Mouse (Mus musculus): Measurements from ENCODE around the gene Msx2. TPM values are rescaled to one million over a fixed set of nuclear protein-coding genes. Genes with fewer than 3 reads are reported as not detected.

Msx2 gene
- polyA plus RNA-seq, 1 experiment, result 3.1 TPM

- H3K9ac ChIP-seq (ENCODE audit: low read depth, poor library complexity, severe bottlenecking), result no peak overlapping the region
- H3K27me3 ChIP-seq (ENCODE audit: control insufficient read depth, insufficient read depth, low read length, poor library complexity, severe bottlenecking), result peaks cover 37% of the 10 kb centered on the region
- H3K4me1 ChIP-seq (ENCODE audit: control insufficient read depth, insufficient read depth, low read length), result no peaks in the 10 kb centered on the region
- H3K4me3 ChIP-seq (ENCODE audit: low read depth, low read length), result no peak overlapping the region
- no peaks in the 10 kb centered on the region for H3K9me3 ChIP-seq (replicated peaks; ENCODE audit: control insufficient read depth, insufficient read depth, low read length, poor library complexity, severe bottlenecking)
- no peaks in the 10 kb centered on the region for H3K36me3 ChIP-seq (ENCODE audit: control insufficient read depth, insufficient read depth, low read length, poor library complexity, severe bottlenecking)
- TF ChIP-seq POLR2A (IDR thresholded peaks at IDR 0.05; ENCODE audit: insufficient read depth, low read length), result no peak
- no peak overlapping the region for H3K27ac ChIP-seq (ENCODE audit: insufficient read depth, low read length)
These were observed 3.1 kb downstream of the Msx2 start for GRCm38 (mm10) chr13:53469756-53470155.

GRCm38 (mm10) chr13:53468171-53468570 is 4.7 kb downstream of the Msx2 start:
- Histone ChIP-seq H3K36me3 (ENCODE audit: control insufficient read depth, insufficient read depth, low read length, poor library complexity, severe bottlenecking) (no peaks in the 10 kb centered on the region), H3K9me3 (replicated peaks; ENCODE audit: control insufficient read depth, insufficient read depth, low read length, poor library complexity, severe bottlenecking) (no peaks in the 10 kb centered on the region), H3K4me1 (ENCODE audit: control insufficient read depth, insufficient read depth, low read length) (no peaks in the 10 kb centered on the region), H3K27ac (ENCODE audit: insufficient read depth, low read length) (no peak overlapping the region), H3K9ac (ENCODE audit: low read depth, poor library complexity, severe bottlenecking) (no peak overlapping the region), H3K4me3 (ENCODE audit: low read depth, low read length) (no peak overlapping the region), H3K27me3 (ENCODE audit: control insufficient read depth, insufficient read depth, low read length, poor library complexity, severe bottlenecking) (peaks cover 42% of the 10 kb centered on the region)
- TF ChIP-seq POLR2A (IDR thresholded peaks at IDR 0.05; ENCODE audit: insufficient read depth, low read length) (no peak), CTCF (IDR thresholded peaks at IDR 0.05; ENCODE audit: low read depth, low read length) (no peak), EP300 (IDR thresholded peaks at IDR 0.05; ENCODE audit: insufficient read depth, low read depth, low read length) (no peak)

GRCm38 (mm10) chr13:53466189-53466866 is 6.5 kb downstream of the Msx2 start:
- Histone ChIP-seq H3K4me3 (ENCODE audit: low read depth, low read length) (no peak overlapping the region), H3K36me3 (ENCODE audit: control insufficient read depth, insufficient read depth, low read length, poor library complexity, severe bottlenecking) (no peaks in the 10 kb centered on the region), H3K27me3 (ENCODE audit: control insufficient read depth, insufficient read depth, low read length, poor library complexity, severe bottlenecking) (peaks cover 39% of the 10 kb centered on the region), H3K4me1 (ENCODE audit: control insufficient read depth, insufficient read depth, low read length) (peaks cover 2% of the 10 kb centered on the region), H3K9me3 (replicated peaks; ENCODE audit: control insufficient read depth, insufficient read depth, low read length, poor library complexity, severe bottlenecking) (no peaks in the 10 kb centered on the region), H3K9ac (ENCODE audit: low read depth, poor library complexity, severe bottlenecking) (no peak overlapping the region), H3K27ac (ENCODE audit: insufficient read depth, low read length) (no peak overlapping the region)
- TF ChIP-seq CTCF (IDR thresholded peaks at IDR 0.05; ENCODE audit: low read depth, low read length) (no peak), POLR2A (IDR thresholded peaks at IDR 0.05; ENCODE audit: insufficient read depth, low read length) (no peak), EP300 (IDR thresholded peaks at IDR 0.05; ENCODE audit: insufficient read depth, low read depth, low read length) (no peak)

- peak overlapping the region; percentile 21; the same call in 1 of the 2 replicates for H3K4me3 ChIP-seq (ENCODE audit: low read depth, low read length)
- no peak overlapping the region for H3K27ac ChIP-seq (ENCODE audit: insufficient read depth, low read length)
- TF ChIP-seq POLR2A (IDR thresholded peaks at IDR 0.05; ENCODE audit: insufficient read depth, low read length) (no peak), CTCF (IDR thresholded peaks at IDR 0.05; ENCODE audit: low read depth, low read length) (no peak), EP300 (IDR thresholded peaks at IDR 0.05; ENCODE audit: insufficient read depth, low read depth, low read length) (no peak)
- no peaks in the 10 kb centered on the region for H3K9me3 ChIP-seq (replicated peaks; ENCODE audit: control insufficient read depth, insufficient read depth, low read length, poor library complexity, severe bottlenecking)
- no peaks in the 10 kb centered on the region for H3K36me3 ChIP-seq (ENCODE audit: control insufficient read depth, insufficient read depth, low read length, poor library complexity, severe bottlenecking)
- H3K27me3 ChIP-seq (ENCODE audit: control insufficient read depth, insufficient read depth, low read length, poor library complexity, severe bottlenecking), result peaks cover 32% of the 10 kb centered on the region
- H3K9ac ChIP-seq (ENCODE audit: low read depth, poor library complexity, severe bottlenecking), result no peak overlapping the region
- H3K4me1 ChIP-seq (ENCODE audit: control insufficient read depth, insufficient read depth, low read length), result peaks cover 2% of the 10 kb centered on the region
These were observed 7.6 kb downstream of the Msx2 start for GRCm38 (mm10) chr13:53465191-53465820.

- peaks cover 27% of the 10 kb centered on the region for H3K27me3 ChIP-seq (ENCODE audit: control insufficient read depth, insufficient read depth, low read length, poor library complexity, severe bottlenecking)
- no peak overlapping the region for H3K27ac ChIP-seq (ENCODE audit: insufficient read depth, low read length)
- peaks cover 2% of the 10 kb centered on the region for H3K4me1 ChIP-seq (ENCODE audit: control insufficient read depth, insufficient read depth, low read length)
- H3K9ac ChIP-seq (ENCODE audit: low read depth, poor library complexity, severe bottlenecking), result no peak overlapping the region
- TF ChIP-seq EP300 (IDR thresholded peaks at IDR 0.05; ENCODE audit: insufficient read depth, low read depth, low read length) (no peak), POLR2A (IDR thresholded peaks at IDR 0.05; ENCODE audit: insufficient read depth, low read length) (no peak), CTCF (IDR thresholded peaks at IDR 0.05; ENCODE audit: low read depth, low read length) (no peak)
- H3K36me3 ChIP-seq (ENCODE audit: control insufficient read depth, insufficient read depth, low read length, poor library complexity, severe bottlenecking), result no peaks in the 10 kb centered on the region
- no peaks in the 10 kb centered on the region for H3K9me3 ChIP-seq (replicated peaks; ENCODE audit: control insufficient read depth, insufficient read depth, low read length, poor library complexity, severe bottlenecking)
- no peak overlapping the region for H3K4me3 ChIP-seq (ENCODE audit: low read depth, low read length)
These were observed 8.4 kb downstream of the Msx2 start for GRCm38 (mm10) chr13:53464441-53465001.

GRCm38 (mm10) chr13:53463946-53464345 is 8.9 kb downstream of the Msx2 start:
- H3K9me3 ChIP-seq (replicated peaks; ENCODE audit: control insufficient read depth, insufficient read depth, low read length, poor library complexity, severe bottlenecking), result no peaks in the 10 kb centered on the region
- H3K36me3 ChIP-seq (ENCODE audit: control insufficient read depth, insufficient read depth, low read length, poor library complexity, severe bottlenecking), result no peaks in the 10 kb centered on the region
- H3K4me1 ChIP-seq (ENCODE audit: control insufficient read depth, insufficient read depth, low read length), result peaks cover 2% of the 10 kb centered on the region
- H3K9ac ChIP-seq (ENCODE audit: low read depth, poor library complexity, severe bottlenecking), result no peak overlapping the region
- H3K27me3 ChIP-seq (ENCODE audit: control insufficient read depth, insufficient read depth, low read length, poor library complexity, severe bottlenecking), result peaks cover 27% of the 10 kb centered on the region
- H3K27ac ChIP-seq (ENCODE audit: insufficient read depth, low read length), result no peak overlapping the region
- TF ChIP-seq EP300 (IDR thresholded peaks at IDR 0.05; ENCODE audit: insufficient read depth, low read depth, low read length), result no peak
- no peak for TF ChIP-seq POLR2A (IDR thresholded peaks at IDR 0.05; ENCODE audit: insufficient read depth, low read length)
- TF ChIP-seq CTCF (IDR thresholded peaks at IDR 0.05; ENCODE audit: low read depth, low read length), result no peak
- no peak overlapping the region for H3K4me3 ChIP-seq (ENCODE audit: low read depth, low read length)
